Mouse (Mus musculus): ENCODE measurements at regions not wholly inside any gene's neighbourhood (a gene's known extent, or its start where the extent isn't known, plus 50 kb on each side); places are given as distances from the start of the nearest gene placed in this dataset.

DNA sequence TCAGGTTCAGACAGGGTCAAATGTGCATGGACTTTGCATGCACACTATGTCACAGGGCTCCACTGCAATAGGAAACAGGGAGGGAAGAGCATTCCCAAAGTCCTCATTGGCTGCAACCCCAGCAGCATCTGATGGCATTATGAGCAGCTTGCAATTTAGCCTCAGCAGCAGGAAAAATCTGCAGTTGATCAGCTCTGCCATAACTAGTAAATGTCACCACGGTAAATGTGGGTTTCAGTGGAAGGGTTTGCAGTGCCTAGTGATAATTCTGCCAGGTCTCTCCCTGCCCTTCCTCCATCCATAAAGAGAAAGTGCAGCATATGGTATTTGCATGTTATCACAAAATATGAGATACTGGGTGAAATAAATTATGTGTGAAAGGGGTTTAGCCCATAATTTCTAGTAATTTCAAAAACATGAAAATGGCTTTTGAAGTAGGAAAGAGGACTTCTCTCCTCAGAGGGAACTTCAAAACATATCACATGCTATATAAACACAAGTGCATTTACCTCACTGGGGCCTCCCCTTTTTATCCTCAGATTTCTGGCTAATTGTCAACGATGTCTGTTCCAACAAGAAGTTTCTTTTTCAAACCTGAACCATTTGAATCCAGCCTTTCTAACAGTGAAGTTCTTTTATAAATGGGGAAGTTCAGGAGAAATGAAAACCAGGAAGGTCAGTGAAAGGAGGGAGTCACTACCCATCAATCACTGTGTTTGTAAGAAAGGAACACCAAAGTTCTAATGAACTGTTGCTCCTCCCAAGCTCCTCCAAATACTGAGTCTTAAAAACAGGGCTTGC, 303.5 kb downstream of the Meis1 start:
- no peak for DNase-seq

DNA sequence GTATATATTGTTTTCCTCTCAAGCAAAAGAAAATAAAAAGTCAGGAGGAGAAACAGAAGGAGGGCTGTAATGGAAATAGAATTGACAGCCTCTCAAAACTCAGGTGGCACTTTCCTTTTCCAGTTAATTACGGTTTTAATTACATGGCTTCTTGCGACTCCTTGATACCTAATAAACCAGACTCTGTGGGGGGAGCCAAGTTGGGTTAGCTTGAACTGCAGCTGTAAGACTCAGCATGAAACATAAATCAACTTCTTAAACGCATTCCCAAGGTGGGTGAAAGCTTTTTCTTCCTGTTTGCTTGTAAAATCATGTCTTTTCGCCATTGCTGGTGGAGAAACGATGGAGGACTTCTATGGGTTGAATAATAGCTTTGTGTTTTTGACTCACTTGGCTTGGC, 304.4 kb downstream of the Meis1 start:
- DNase-seq = no peak

DNA sequence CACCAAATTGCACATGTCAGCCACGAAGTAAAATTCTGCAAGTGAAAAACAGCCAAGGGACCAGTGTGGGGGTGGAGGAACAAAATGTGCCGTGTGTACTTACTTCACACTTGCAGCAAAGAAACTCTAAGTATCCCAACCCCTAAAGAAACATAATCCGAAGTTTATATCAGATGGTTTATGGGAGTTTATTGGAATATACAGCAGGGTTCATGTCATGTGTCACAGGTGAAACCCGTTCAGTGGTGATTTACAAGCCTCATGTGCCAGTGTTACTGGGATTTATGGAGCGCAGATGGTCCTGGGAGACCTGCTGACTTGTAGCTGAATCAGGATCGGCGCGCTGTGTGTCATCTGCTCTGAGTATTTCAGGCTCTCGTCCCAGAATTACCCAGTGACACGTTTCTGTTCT, 306.1 kb downstream of the Meis1 start:
- DNase-seq = no peak

DNA sequence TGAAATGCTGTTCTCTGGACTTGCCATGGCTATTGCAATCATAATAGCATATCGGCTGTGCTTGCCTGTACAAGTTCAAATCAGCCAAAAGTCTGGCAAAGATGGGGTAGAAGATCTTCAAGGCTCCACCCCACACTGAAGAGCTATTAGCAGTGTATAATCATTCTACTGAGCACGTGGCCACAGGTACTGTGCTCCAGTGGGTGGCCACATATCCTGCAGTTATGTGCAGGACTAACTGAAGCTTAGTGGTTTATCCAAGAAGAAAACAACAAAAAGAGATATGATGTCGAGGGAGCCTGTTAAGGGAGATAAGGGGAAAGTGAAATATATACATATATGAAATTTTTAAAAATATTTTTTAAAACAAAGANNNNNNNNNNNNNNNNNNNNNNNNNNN, 309.2 kb downstream of the Meis1 start:
- no peak for DNase-seq

DNA sequence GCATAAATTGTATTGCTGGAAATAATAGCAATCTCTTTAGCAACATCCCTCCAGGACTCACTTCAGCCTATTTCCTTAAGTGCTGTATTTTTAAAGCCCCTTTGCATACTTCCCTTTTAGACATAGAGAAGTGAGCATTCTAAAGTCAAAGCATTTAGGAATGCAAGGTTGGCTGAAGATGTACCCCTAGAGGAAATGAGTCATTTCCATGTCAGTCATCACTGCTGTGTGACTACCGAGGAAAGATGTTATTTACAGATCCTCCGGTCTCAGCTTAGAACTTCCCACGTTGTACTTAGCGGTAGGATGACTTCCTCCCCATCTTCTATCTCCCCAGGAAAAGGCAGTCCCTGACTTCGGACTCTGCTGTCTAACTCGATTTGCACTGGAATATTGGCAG, 337.2 kb downstream of the Meis1 start:
- no peak for DNase-seq

DNA sequence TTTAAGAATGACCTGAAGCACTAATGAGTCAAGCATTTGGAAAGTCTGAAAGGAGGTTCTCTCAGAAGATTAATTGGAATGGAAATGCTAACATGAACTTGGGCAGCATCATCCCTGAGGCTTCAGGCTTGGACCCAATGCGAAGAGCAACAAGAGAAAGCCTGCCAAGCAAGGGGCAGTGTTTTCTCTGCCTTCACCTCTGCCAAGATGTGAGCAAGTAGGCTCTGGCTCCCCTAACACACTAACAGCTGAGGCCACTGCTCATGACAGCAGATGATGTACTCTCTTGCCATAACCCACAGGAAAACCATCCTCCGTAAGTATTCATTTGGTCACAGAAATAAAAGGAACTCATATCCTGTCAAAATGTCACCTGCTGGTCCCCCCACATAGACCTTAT, 341.9 kb downstream of the Meis1 start:
- DNase-seq = no peak

DNA sequence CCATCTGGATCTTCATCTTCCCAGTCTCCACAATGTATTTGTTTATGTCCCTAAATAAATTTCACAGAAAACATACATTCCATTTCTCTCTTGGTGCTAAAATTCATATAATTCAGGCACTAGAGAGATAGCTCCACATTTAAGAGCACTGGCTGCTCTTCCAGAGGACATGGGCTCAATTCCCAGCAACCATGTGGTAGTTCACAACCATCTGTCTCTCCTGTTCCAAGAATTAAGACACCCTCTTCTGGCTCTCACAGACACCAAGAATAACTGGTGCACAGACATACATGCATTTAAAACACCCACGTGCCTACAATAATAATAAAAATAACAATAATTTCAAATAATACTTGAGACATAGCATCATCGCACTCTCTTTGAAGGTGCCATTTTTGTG, 347.8 kb downstream of the Meis1 start:
- no peak for DNase-seq

DNA sequence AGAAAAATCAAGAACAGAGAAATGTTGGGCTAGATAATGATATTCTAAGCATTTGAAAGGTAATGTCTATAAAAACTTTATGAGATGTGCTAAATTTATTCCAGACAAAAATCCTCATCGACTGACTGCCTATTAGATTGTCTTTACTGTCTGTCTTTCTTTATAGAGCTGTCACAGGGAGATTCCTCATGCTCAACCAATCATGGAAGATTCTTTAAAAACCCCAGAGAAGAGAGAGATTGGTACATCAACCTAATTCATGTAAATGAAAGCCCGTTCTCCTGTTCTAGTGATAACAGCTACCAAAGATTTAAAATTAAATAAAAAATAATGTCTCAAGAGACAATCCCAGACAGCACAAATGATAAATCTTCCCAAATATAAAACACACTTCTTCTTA, 349.5 kb downstream of the Meis1 start:
- DNase-seq = no peak

DNA sequence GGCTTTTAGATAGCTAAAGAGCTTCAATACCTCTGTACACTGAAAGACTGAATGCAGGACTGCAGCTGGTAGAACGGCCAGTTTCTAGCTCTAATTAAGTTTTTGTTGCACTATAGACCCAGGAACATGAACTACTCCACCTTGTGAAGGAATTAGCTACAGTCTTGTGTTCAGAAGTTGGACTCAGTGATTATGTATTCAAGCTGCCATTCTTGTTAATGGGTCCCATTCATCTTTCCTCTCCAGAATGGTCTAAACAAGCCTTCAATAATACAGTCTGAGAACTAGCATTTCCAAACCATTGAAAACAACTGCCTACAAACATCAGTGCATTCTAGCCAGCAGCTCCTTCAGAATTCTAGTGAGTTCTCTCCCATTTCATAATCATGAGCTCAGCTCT, 362.4 kb downstream of the Meis1 start:
- no peak for DNase-seq

DNA sequence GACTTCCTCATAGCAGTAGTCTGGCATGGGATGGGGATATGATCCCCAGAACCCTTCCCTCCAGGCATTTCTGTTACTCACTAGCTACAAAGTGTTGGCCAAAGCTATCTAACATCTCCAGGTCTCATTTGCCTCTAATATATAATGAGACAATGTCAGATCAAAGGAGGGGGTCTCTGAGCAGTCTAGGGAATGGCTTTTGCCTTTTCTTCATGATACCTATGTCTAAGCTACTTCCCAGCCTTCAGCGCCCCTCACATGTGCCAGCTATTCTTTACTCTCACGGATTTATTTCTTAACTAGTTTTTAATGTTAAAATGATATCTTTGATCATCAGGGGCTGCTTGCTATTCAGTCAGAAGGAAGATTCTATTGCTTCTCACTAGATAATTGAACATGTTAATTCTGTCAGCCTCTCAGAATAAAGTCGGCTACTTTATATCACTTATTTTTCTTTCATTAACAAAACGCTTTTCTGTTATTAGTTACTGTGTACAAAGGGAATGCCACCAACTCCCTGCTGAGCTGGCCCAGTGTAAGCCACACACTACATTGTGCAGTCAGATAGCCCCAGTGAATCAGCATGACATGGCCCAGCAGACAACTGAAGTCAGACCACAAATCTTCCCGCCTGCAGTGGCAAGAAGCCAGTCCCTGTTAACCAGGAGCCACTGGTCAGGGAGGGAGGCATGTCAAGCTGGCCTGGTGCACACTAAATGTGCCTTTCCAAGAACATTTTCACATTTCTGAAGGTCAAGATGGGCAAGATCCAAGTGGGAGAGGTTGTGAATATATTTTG, 386.6 kb downstream of the Meis1 start:
- no peak for DNase-seq

DNA sequence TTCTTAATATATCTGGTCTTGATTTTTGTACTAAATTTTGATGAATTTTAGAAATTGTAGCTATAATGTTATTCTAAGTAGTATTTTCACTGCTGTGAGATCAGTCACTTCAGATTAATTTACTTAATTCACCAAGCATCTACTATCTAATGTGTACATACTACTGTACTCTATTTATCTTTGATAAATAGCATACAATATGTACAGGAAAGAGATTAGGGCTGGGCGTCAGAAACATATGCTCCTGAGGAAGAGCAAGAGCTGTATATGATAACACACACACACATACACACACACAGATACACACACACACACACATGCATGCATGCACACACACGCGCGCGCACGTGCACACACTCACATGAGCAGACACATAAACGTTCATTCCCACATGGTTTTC, 387.2 kb downstream of the Meis1 start:
- DNase-seq = no peak

DNA sequence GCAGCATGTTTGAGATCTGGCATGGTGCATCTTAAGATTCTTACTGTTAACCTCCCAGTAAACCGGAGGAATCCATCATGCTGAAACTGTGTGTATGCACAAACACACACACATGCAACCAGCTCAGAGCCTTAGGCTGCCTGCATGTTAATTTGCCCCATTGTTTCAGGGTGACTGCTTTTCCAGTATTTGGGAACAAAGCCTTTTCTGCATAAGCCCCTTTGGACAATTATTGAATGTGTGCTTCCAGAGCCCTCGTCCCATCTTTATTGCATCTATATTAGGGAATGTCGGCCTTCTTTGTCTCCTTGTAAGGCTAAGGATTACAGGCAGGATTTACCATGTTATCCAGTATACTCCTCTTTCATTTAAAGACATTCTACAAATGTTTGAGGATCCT, 397.0 kb downstream of the Meis1 start:
- peak; percentile 78 for DNase-seq

DNA sequence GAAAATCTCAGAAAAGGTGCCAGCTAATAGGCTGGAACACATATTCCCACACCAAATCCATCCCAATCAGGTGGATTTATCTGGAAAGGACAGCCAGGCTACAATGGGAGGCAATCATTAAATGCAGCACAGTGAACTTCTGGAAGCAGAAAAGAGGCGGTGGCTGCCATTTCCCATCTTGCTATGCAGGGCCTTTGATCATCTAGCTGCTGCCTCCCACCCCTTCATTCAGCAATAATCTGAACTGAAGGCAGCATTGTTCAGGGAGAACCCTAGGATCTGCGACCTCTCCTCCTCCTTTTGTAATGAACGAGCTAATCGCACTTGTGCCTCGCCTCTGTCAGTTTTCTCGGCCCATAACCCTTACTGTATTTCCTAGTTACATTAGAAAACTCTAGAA, 413.9 kb downstream of the Meis1 start:
- peak; percentile 92 for DNase-seq

DNA sequence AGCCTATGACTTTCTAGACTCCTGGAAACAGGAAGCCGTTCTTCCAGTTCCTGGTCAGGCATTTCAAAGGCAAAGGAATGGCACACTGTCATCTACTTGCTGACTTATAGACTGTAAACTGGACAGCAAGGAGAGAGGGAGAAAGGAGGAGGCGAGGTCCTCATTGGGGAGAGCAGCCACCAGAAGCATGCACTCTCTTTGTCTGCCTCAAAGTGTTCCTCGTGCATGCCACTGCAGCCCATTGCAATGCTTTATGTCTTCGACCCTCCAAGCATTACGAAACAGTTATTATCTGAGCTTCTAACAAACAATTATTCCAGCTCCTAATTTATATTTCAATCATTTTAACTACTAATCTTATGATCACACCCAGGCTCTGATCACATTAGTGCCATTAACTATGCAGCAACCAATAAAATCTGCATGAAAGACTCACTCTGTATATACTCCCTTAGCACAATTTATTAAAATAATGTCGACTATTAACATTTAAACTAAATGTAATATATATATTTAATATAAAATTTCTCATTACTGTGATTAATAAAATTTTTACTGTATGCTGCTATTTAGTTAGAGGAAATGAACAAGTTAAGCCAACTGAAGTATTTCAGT, 417.1 kb downstream of the Meis1 start:
- no peak for DNase-seq

DNA sequence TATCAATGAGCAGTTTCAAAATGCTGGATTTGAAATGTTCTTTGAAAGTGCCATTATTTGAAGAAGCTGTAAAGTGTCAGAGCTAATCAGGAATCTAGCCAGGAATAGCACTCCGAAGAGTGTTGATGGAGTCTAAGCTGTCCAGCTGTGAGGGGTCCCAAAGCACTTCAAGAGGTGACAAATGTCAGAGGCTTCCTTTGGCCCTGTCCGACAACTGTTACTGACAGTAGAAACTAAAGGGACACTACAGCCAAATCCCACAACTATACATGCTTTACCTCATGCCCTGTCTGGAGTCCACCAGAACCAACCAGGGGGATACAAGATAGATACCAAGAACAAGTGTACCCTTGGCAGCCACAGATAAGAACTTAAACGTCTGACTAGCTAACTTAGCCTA, 420.4 kb downstream of the Meis1 start:
- no peak for DNase-seq

DNA sequence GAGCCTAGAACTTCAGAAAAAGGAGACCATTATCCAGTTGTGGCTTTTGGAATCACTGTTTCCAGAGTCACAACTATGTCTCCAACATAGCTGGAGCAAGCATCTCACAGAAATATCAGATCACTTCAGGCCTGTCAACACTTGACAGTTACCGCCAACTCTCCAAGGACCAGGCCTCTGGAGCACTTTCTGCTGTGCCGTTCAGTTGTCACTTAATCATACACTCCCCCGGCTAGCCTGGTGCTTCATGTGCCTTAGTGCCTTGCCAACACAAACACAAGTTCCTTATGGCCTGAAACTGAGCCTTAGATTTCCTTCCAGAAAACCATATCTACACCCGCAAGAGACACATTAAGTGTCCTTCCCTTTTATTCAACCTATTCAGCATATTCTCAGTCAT, 421.8 kb downstream of the Meis1 start:
- DNase-seq = no peak

DNA sequence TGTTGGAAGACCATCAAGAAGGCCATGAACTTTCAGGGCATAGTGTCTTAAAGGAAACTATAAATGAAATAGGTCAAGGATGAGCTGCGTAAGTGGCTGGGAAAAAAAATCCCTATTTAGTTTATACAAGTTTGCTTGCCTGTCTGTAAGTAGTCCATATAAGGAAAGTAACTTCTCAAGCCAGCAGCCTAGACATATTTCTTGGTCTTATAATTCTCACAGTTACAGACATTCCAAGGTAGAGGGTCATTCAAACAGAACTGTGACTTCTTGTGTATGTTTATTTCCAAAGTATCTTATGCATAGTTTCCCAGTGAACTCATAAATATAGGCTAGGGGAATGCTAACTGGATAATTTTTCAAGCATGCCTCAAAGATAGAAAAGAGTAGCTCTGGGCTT, 428.3 kb downstream of the Meis1 start:
- DNase-seq = no peak

DNA sequence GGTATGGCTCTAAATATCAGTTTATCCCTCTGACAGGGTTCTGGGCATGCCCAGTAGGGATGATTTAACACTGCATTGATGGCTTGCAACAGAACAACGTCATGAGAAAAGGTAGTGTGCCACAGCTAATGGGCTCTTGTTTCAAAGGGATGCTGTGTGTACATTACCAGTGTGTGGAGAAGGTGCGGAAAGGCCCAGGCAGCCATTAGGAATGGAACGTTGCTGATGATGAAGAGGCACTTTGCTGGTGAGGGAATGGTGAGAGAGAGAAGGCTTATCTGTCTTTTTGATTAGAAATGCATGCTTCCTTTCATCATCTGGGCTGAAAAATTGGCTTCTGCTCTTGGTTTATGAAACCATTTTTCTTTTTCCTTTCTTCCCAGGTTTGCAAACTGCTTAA, 432.3 kb downstream of the Meis1 start:
- no peak for DNase-seq

DNA sequence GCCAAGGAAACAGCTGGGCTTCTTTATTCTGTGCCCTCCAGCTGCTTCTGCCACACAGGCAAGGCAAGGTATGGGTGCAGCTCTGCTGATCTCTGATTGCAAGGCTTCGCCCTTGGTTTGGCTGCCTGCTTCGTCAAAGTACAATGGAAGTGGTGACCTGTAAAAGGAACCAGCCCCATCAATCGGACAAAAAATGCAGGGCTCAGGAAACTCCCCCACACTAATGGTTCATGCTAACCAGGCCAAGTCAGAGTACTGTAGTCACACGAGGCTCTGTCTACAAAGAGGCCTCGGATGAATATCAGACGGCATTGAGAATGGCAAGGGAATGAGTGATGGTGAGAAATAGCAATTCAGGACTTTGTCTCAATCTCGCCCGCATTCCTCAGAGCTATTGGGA, 433.8 kb downstream of the Meis1 start:
- peak; percentile 55 for DNase-seq

DNA sequence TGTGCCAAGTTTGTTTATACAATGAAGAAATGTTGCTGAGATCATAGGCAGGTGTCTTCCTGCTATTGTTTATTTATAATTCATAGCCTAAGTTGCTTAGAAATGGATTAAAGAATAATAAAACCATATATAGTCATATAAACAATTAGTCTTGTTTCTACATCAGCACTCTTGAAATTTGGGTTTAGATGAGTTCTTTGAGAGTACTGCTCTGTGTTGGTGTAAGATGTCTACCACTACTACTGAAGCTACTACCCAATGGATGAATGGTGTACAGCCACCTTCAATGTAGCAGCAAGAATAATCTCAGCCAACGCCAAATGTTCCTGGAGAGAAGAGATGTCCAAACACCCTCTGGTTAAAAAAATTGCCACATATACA, 436.0 kb downstream of the Meis1 start:
- DNase-seq = no peak

DNA sequence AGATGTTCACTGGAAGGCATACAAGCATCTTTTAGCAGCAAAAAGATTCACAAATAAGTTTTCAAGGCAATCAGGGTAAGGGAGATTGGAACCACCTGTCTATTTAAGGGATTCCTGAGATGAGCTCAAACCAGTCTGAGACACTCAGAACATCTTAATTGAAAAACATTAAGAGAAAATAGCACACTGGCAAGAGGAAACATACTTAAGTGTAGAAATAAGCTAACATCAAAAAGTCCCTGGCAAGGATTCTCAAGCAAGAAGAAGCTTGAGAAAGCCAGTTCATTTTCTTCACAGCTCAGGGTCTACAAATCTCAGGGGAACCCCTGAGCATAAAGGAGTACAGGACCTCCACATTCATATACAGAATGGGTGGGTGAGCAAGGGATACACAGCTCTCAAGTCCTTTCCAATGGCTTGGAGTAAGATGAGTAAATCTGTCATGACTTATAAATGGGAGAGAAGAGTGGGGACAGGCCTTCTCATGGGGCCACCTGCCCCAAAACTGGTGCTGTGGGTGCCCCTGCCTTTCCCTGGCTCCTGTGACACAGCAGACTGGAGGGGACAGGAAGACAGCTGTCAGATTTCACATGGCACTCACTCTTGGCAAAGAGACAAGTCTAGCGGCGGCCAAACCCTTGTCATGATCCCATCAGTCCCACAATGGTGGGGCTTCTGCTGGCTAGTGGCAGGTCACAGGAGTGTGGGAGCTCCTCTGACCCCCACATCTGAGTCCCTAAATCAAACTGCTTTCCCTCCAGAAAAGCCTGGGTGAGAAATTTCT, 436.6 kb downstream of the Meis1 start:
- DNase-seq = no peak

DNA sequence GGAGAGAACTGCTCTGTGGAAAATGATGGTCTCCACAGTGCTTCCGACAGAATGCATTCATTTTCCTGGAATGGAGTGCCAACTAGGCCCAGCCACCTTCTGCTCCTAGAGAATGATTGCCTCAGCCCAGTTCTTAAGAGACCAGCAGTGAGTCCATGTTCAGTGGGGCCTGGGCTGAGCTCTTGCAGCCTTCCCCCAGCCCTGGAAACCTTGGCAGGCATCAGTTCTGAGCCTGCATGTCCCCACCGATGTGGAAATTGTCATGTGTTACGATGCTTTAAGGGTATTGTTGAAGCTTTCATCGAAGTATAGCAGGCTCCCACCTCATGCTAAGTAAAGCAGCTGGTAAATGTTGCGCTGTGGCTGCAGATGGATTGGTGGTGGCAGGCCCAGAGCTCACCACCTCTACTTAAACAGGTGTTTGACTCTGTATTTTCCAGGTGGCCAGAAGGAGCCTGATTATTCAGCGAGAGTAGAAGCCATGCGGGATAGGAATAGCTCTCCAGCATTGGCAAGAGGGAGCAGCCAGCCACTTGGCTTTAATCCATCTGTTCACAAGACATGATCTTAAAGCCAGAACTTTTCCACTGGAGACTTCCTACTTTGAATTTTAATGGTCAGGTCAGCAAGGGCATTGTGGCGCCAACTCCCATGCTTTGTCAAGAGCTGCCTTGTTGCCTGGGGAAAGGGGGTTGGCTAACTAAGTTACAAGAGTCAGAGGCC, 437.5 kb downstream of the Meis1 start:
- no peak for DNase-seq

Measured in retina, postnatal 1 day (tissue).